Mouse (Mus musculus) lung, adult 2 months (tissue): ENCODE data around the gene Nktr.

Source experiments
- CTCF ChIP-seq: fragments of 200-500 bp; IDR thresholded peaks from 2 replicates; pipeline ENCODE4 v1.5.1; 2011; ENCODE audit warnings: mild to moderate bottlenecking, low read length, control low read depth; ENCODE audit not compliant: insufficient read depth
- POLR2A ChIP-seq: fragments of 200-500 bp; IDR thresholded peaks from 2 replicates; pipeline ENCODE4 v1.6.1; 2011; ENCODE audit warnings: low read depth, mild to moderate bottlenecking, control low read depth, low read length, borderline replicate concordance; ENCODE audit errors: extremely low read depth

- TF ChIP-seq CTCF (no peak), POLR2A (no peak)
Measured at GRCm38 (mm10) chr9:121704261-121704645, 14.7 kb upstream of the Nktr start.
